Mouse (Mus musculus) frontal cortex, postnatal 36 days (tissue): ENCODE measurements around the gene Gm572.

ENCODE experiments used
- DNase-seq, 2 experiments: peaks; one replicate each; pipeline ENCODE4 v3.0.0; 2022; ENCODE audit warnings: low spot score in 2 of 2

The Gm572 gene

GRCm38 (mm10) chr4:148643291-148644156, at the start of gene Gm572:
Gene Gm572, plus strand, starts transcription at chr4:148643317.
- no peak for DNase-seq

- DNase-seq: no peak
These were observed 49.1 kb upstream of the Gm572 start for GRCm38 (mm10) chr4:148593996-148594395.

- no peak for DNase-seq
These were observed 47.2 kb upstream of the Gm572 start for GRCm38 (mm10) chr4:148595916-148596315.

GRCm38 (mm10) chr4:148596731-148597130, 46.4 kb upstream of the Gm572 start:
- DNase-seq: no peak

- no peak for DNase-seq
These were observed 44.3 kb upstream of the Gm572 start for GRCm38 (mm10) chr4:148598826-148599225.

GRCm38 (mm10) chr4:148600316-148600715, 42.8 kb upstream of the Gm572 start:
- DNase-seq: no peak

GRCm38 (mm10) chr4:148601871-148602270, 41.2 kb upstream of the Gm572 start:
- DNase-seq: no peak

GRCm38 (mm10) chr4:148602357-148603120, 40.6 kb upstream of the Gm572 start, which contains the start of gene Masp2:
Gene Masp2, plus strand, starts transcription at chr4:148602554.
- no peak for DNase-seq

- DNase-seq: peak in 1 of 2 experiments; percentile 36
These were observed 39.6 kb upstream of the Gm572 start for GRCm38 (mm10) chr4:148603376-148604139.

GRCm38 (mm10) chr4:148604141-148604540, 39.0 kb upstream of the Gm572 start:
- peak; percentile 68 to 73 for DNase-seq

- DNase-seq: peak; percentile 38 to 54
These were observed 38.5 kb upstream of the Gm572 start for GRCm38 (mm10) chr4:148604541-148605165.

- peak; percentile 76 to 83 for DNase-seq
These were observed 35.4 kb upstream of the Gm572 start for GRCm38 (mm10) chr4:148607758-148608157.

- no peak for DNase-seq
These were observed 33.3 kb upstream of the Gm572 start for GRCm38 (mm10) chr4:148609805-148610204.

GRCm38 (mm10) chr4:148610631-148611364, 32.3 kb upstream of the Gm572 start:
- DNase-seq: no peak

GRCm38 (mm10) chr4:148612557-148612956, 30.6 kb upstream of the Gm572 start:
- DNase-seq: no peak

GRCm38 (mm10) chr4:148613738-148614137, 29.4 kb upstream of the Gm572 start:
- DNase-seq: no peak

- DNase-seq: no peak
These were observed 23.3 kb upstream of the Gm572 start for GRCm38 (mm10) chr4:148619805-148620204.

- DNase-seq: no peak
These were observed 22.4 kb upstream of the Gm572 start for GRCm38 (mm10) chr4:148620718-148621117.

GRCm38 (mm10) chr4:148622485-148622884, 20.6 kb upstream of the Gm572 start:
- DNase-seq: no peak

- no peak for DNase-seq
These were observed 19.5 kb upstream of the Gm572 start for GRCm38 (mm10) chr4:148623609-148624008.

GRCm38 (mm10) chr4:148625010-148625409, 18.1 kb upstream of the Gm572 start:
- no peak for DNase-seq
